Comparison of ENCODE assay signal across 27 mouse cellular contexts in the genomic region with DNA sequence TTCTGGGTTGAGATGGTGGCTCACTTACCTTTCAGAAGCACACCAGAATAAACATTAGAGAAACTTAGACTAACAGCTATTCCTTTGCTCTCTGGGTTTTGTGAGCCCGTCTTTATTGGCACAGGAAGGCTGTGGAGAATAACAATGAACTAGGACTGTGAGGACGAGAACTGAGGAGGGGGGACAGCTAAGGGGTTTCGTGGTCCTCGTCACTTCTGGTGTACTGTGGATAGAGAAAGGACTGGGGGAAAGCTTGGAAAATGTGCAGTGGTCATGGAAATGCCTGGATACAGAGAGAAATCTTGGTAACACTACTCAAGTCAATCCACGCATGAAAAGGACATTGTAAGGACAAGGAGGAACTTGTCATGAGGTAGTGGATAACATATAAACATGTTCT. TPM values are rescaled to one million over a fixed set of nuclear protein-coding genes. Genes with fewer than 3 reads are reported as not detected.
A peak's percentile ranks its signal among the peaks of the same experiment; 100 is the strongest.
DNase-seq lines count a peak whose midpoint lies in the region; ATAC-seq and TF ChIP-seq lines count a peak whose summit lies in the region.
"Had no signal": no experiment of that assay in that cellular context is flagged by ENCODE, and none has a peak within 500 bp of the region (broad histone marks: within the 10 kb centered on the region; RNA-seq: fewer than 3 reads in every experiment).

No protein-coding gene starts in this region.

- H3K36me3 ChIP-seq in forebrain, postnatal 0 days (ENCODE audit: insufficient read depth) = no peaks in the 10 kb centered on the region
- no peaks in the 10 kb centered on the region for H3K36me3 ChIP-seq in forebrain, embryonic 15.5 days
- no peaks in the 10 kb centered on the region for H3K36me3 ChIP-seq in liver, embryonic 12.5 days
- H3K36me3 ChIP-seq in liver, embryonic 11.5 days (ENCODE audit: control insufficient read depth, insufficient read depth, low read length) = no peaks in the 10 kb centered on the region
- no peaks in the 10 kb centered on the region for H3K36me3 ChIP-seq in midbrain, postnatal 0 days (ENCODE audit: insufficient read depth, low read length)
- no peaks in the 10 kb centered on the region for H3K36me3 ChIP-seq in midbrain, embryonic 15.5 days (replicated peaks)
- H3K36me3 ChIP-seq: G1E had no signal

- WGBS in forebrain, postnatal 0 days = 52% methylated on average over 5 of the region's 5 CpGs
- WGBS in forebrain, embryonic 15.5 days = 55% methylated on average over 5 of the region's 5 CpGs
- 71% methylated on average over 5 of the region's 5 CpGs for WGBS in liver, embryonic 12.5 days (ENCODE audit: insufficient replicate concordance)
- 82% methylated on average over 5 of the region's 5 CpGs for WGBS in liver, embryonic 11.5 days
- WGBS in midbrain, postnatal 0 days = 63% methylated on average over 5 of the region's 5 CpGs
- WGBS in midbrain, embryonic 15.5 days = 65% methylated on average over 5 of the region's 5 CpGs

- H3K9me3 ChIP-seq in forebrain, postnatal 0 days (ENCODE audit: low read length) = no peaks in the 10 kb centered on the region
- H3K9me3 ChIP-seq in forebrain, embryonic 15.5 days = no peaks in the 10 kb centered on the region
- no peaks in the 10 kb centered on the region for H3K9me3 ChIP-seq in liver, embryonic 12.5 days (replicated peaks)
- no peaks in the 10 kb centered on the region for H3K9me3 ChIP-seq in liver, embryonic 11.5 days (ENCODE audit: control insufficient read depth, low read length)
- H3K9me3 ChIP-seq in midbrain, postnatal 0 days (ENCODE audit: low read length) = no peaks in the 10 kb centered on the region
- H3K9me3 ChIP-seq in midbrain, embryonic 15.5 days = no peaks in the 10 kb centered on the region
- H3K9me3 ChIP-seq: embryonic facial prominence, embryonic 10.5 days; embryonic facial prominence, embryonic 12.5 days; forebrain, embryonic 10.5 days; forebrain, embryonic 12.5 days; G1E had no signal

- TF ChIP-seq CTCF in forebrain, postnatal 0 days (IDR thresholded peaks at IDR 0.05; ENCODE audit: low read depth) = no peak
- no peak for TF ChIP-seq CTCF in midbrain, postnatal 0 days (IDR thresholded peaks at IDR 0.05)
- no peak for TF ChIP-seq CTCF in embryonic fibroblast, embryonic 13.5 days (IDR thresholded peaks at IDR 0.05; ENCODE audit: borderline replicate concordance, insufficient read depth, low read length)

- no peak overlapping the region for H3K9ac ChIP-seq in forebrain, postnatal 0 days
- H3K9ac ChIP-seq in forebrain, embryonic 15.5 days (replicated peaks) = no peak overlapping the region
- no peak overlapping the region for H3K9ac ChIP-seq in liver, embryonic 12.5 days
- H3K9ac ChIP-seq in liver, embryonic 11.5 days (ENCODE audit: low read depth, low read length) = no peak overlapping the region
- H3K9ac ChIP-seq in midbrain, postnatal 0 days (replicated peaks; ENCODE audit: low read length, poor library complexity, severe bottlenecking) = no peak overlapping the region
- H3K9ac ChIP-seq in midbrain, embryonic 15.5 days = no peak overlapping the region
- H3K9ac ChIP-seq: embryonic facial prominence, embryonic 12.5 days; forebrain, embryonic 12.5 days had no signal

- no peak overlapping the region for H3K4me3 ChIP-seq in forebrain, postnatal 0 days (ENCODE audit: low read depth, low read length)
- H3K4me3 ChIP-seq in forebrain, embryonic 15.5 days = no peak overlapping the region
- H3K4me3 ChIP-seq in liver, embryonic 12.5 days = no peak overlapping the region
- no peak overlapping the region for H3K4me3 ChIP-seq in liver, embryonic 11.5 days (ENCODE audit: low read depth, low read length)
- H3K4me3 ChIP-seq in midbrain, postnatal 0 days (ENCODE audit: low read depth, low read length) = no peak overlapping the region
- H3K4me3 ChIP-seq in midbrain, embryonic 15.5 days = no peak overlapping the region
- no peak overlapping the region for H3K4me3 ChIP-seq in embryonic fibroblast, embryonic 13.5 days (ENCODE audit: insufficient read depth, low read length)
- H3K4me3 ChIP-seq: embryonic facial prominence, embryonic 10.5 days; embryonic facial prominence, embryonic 12.5 days; erythroblast, embryonic 14.5 days; forebrain, embryonic 10.5 days; forebrain, embryonic 12.5 days had no signal

- no peaks in the 10 kb centered on the region for H3K27me3 ChIP-seq in forebrain, postnatal 0 days (ENCODE audit: insufficient read depth, low read length)
- H3K27me3 ChIP-seq in forebrain, embryonic 15.5 days = no peaks in the 10 kb centered on the region
- no peaks in the 10 kb centered on the region for H3K27me3 ChIP-seq in liver, embryonic 12.5 days (replicated peaks)
- H3K27me3 ChIP-seq in liver, embryonic 11.5 days (replicated peaks; ENCODE audit: control insufficient read depth, insufficient read depth, low read length) = no peaks in the 10 kb centered on the region
- no peaks in the 10 kb centered on the region for H3K27me3 ChIP-seq in midbrain, postnatal 0 days (ENCODE audit: insufficient read depth, low read length)
- no peaks in the 10 kb centered on the region for H3K27me3 ChIP-seq in midbrain, embryonic 15.5 days (replicated peaks)
- H3K27me3 ChIP-seq: CH12.LX; embryonic facial prominence, embryonic 12.5 days; forebrain, embryonic 12.5 days; Patski had no signal

- H3K4me2 ChIP-seq in forebrain, postnatal 0 days (ENCODE audit: low read depth) = no peak overlapping the region
- H3K4me2 ChIP-seq in forebrain, embryonic 15.5 days (replicated peaks) = no peak overlapping the region
- no peak overlapping the region for H3K4me2 ChIP-seq in liver, embryonic 12.5 days
- H3K4me2 ChIP-seq in liver, embryonic 11.5 days = no peak overlapping the region
- H3K4me2 ChIP-seq in midbrain, postnatal 0 days (ENCODE audit: low read depth, low read length, poor library complexity, severe bottlenecking) = no peak overlapping the region
- no peak overlapping the region for H3K4me2 ChIP-seq in midbrain, embryonic 15.5 days
- H3K4me2 ChIP-seq: embryonic facial prominence, embryonic 12.5 days; forebrain, embryonic 12.5 days had no signal

- H3K4me1 ChIP-seq in forebrain, postnatal 0 days (ENCODE audit: insufficient read depth) = no peaks in the 10 kb centered on the region
- 0 out of 2 replicates have a peak, but pooled peaks cover 2% of the 10 kb centered on the region for H3K4me1 ChIP-seq in forebrain, embryonic 15.5 days
- peaks cover 53% of the 10 kb centered on the region for H3K4me1 ChIP-seq in liver, embryonic 12.5 days
- H3K4me1 ChIP-seq in liver, embryonic 11.5 days (replicated peaks; ENCODE audit: control insufficient read depth, insufficient read depth, low read length) = peaks cover 6% of the 10 kb centered on the region; the same call in 1 of the 2 replicates
- H3K4me1 ChIP-seq in midbrain, postnatal 0 days (ENCODE audit: insufficient read depth, low read length) = no peaks in the 10 kb centered on the region
- H3K4me1 ChIP-seq in midbrain, embryonic 15.5 days = no peaks in the 10 kb centered on the region
- H3K4me1 ChIP-seq in embryonic fibroblast, embryonic 13.5 days (ENCODE audit: control insufficient read depth, insufficient read depth, low read length) = peaks cover 11% of the 10 kb centered on the region
- H3K4me1 ChIP-seq: embryonic facial prominence, embryonic 10.5 days; embryonic facial prominence, embryonic 12.5 days; forebrain, embryonic 10.5 days; forebrain, embryonic 12.5 days had no signal

- no peak for DNase-seq in forebrain, postnatal 0 days
- DNase-seq in liver, embryonic 11.5 days (ENCODE audit: low spot score) = no peak
- DNase-seq in midbrain, postnatal 0 days (ENCODE audit: low spot score) = peak; percentile 34
- DNase-seq: adrenal gland, adult 8-10 months; adrenal gland, postnatal 14 days; adrenal gland, postnatal 36 days; B cell, adult 2 months; cerebellum, adult 11-12 months; cerebellum, adult 2 months; cerebellum, adult 9-10 months; cerebellum, postnatal 10 days; cerebellum, postnatal 25 days had no signal

- H3K27ac ChIP-seq in forebrain, postnatal 0 days (ENCODE audit: low read depth, low read length) = no peak overlapping the region
- no peak overlapping the region for H3K27ac ChIP-seq in forebrain, embryonic 15.5 days (replicated peaks)
- H3K27ac ChIP-seq in liver, embryonic 12.5 days = 0 out of 2 replicates have a peak overlapping the region, but pooled peaks have one; percentile 32
- no peak overlapping the region for H3K27ac ChIP-seq in liver, embryonic 11.5 days (ENCODE audit: low read depth, low read length)
- H3K27ac ChIP-seq in midbrain, postnatal 0 days (ENCODE audit: low read depth, low read length) = no peak overlapping the region
- H3K27ac ChIP-seq in midbrain, embryonic 15.5 days = no peak overlapping the region
- H3K27ac ChIP-seq in embryonic fibroblast, embryonic 13.5 days (ENCODE audit: insufficient read depth, low read length) = peak overlapping the region; percentile 20; the same call in 1 of the 2 replicates
- H3K27ac ChIP-seq: embryonic facial prominence, embryonic 10.5 days; embryonic facial prominence, embryonic 12.5 days; forebrain, embryonic 10.5 days; forebrain, embryonic 12.5 days had no signal

- TF ChIP-seq POLR2A in embryonic fibroblast, embryonic 13.5 days (IDR thresholded peaks at IDR 0.05; ENCODE audit: low read depth, low read length) = no peak

- ATAC-seq in forebrain, postnatal 0 days = peak; percentile 51; the same call in 1 of the 2 replicates
- ATAC-seq in forebrain, embryonic 15.5 days (replicated peaks) = no peak
- ATAC-seq in liver, embryonic 12.5 days = no peak
- ATAC-seq in liver, embryonic 11.5 days (replicated peaks; ENCODE audit: low FRiP score) = no peak
- no peak for ATAC-seq in midbrain, postnatal 0 days (ENCODE audit: low FRiP score)
- ATAC-seq in midbrain, embryonic 15.5 days (replicated peaks) = no peak
- ATAC-seq: activated CD4-positive, CD25-positive, alpha-beta regulatory T cell, adult 4 months; CD4-positive, CD25-positive, alpha-beta regulatory T cell, adult 4 months; forebrain, embryonic 14.5 days; Patski had no signal

RNA-seq across cellular contexts. Expression of gene Luzp1, which starts 52.3 kb away (rescaled TPM):
- total RNA-seq in forebrain, postnatal 0 days (2014; rRNA removed) = 11.6 and 20.8 TPM in 2 replicates
- 34.8 and 50.0 TPM in 2 replicates for polyA plus RNA-seq in forebrain, postnatal 0 days (2015; fragmentation: Nextera tagmentation; extraction: Ambion mirVana)
- 62.1 and 69.8 TPM in 2 replicates for polyA plus RNA-seq in forebrain, embryonic 15.5 days (2015; fragmentation: Nextera tagmentation; extraction: Ambion mirVana)
- polyA plus RNA-seq in liver, embryonic 12.5 days (2016; fragmentation: Nextera tagmentation; extraction: Ambion mirVana) = 25.6 and 25.7 TPM in 2 replicates
- 44.7 TPM in 2 replicates for polyA plus RNA-seq in liver, embryonic 11.5 days (2014; fragmentation: Nextera tagmentation; extraction: Ambion mirVana)
- total RNA-seq in midbrain, postnatal 0 days (2014; rRNA removed) = 15.2 and 17.0 TPM in 2 replicates
- 50.6 and 58.0 TPM in 2 replicates for polyA plus RNA-seq in midbrain, postnatal 0 days (2015; fragmentation: Nextera tagmentation; extraction: Ambion mirVana)
- polyA plus RNA-seq in midbrain, embryonic 15.5 days (2015; fragmentation: Nextera tagmentation; extraction: Ambion mirVana) = 52.0 and 57.7 TPM in 2 replicates
- 58.5 and 59.4 TPM in 2 replicates for polyA plus RNA-seq in embryonic fibroblast, embryonic 13.5 days (2011; ENCODE audit: insufficient read length, low read depth, missing spikeins)
- polyA plus RNA-seq: G1E had no signal

RNA-seq across cellular contexts. Expression of gene 6030445D17Rik, which starts 59.8 kb away (rescaled TPM):
- 0.23 and 0.29 TPM in 2 replicates for total RNA-seq in forebrain, postnatal 0 days (2014; rRNA removed)
- 0.10 and 0.23 TPM in 2 replicates for polyA plus RNA-seq in forebrain, postnatal 0 days (2015; fragmentation: Nextera tagmentation; extraction: Ambion mirVana)
- polyA plus RNA-seq in forebrain, embryonic 15.5 days (2015; fragmentation: Nextera tagmentation; extraction: Ambion mirVana) = 0.10 and 0.57 TPM in 2 replicates
- polyA plus RNA-seq in liver, embryonic 12.5 days (2016; fragmentation: Nextera tagmentation; extraction: Ambion mirVana) = 0.10 TPM in 1 of 2 replicates, not detected in the other
- polyA plus RNA-seq in liver, embryonic 11.5 days (2014; fragmentation: Nextera tagmentation; extraction: Ambion mirVana) = not detected in 2 replicates
- total RNA-seq in midbrain, postnatal 0 days (2014; rRNA removed) = 0.19 and 0.27 TPM in 2 replicates
- polyA plus RNA-seq in midbrain, postnatal 0 days (2015; fragmentation: Nextera tagmentation; extraction: Ambion mirVana) = 0.22 and 0.40 TPM in 2 replicates
- 0.15 and 0.19 TPM in 2 replicates for polyA plus RNA-seq in midbrain, embryonic 15.5 days (2015; fragmentation: Nextera tagmentation; extraction: Ambion mirVana)
- not detected in 2 replicates for polyA plus RNA-seq in embryonic fibroblast, embryonic 13.5 days (2011; ENCODE audit: insufficient read length, low read depth, missing spikeins)
- total RNA-seq: CH12.LX, G1E had no signal
- polyA plus RNA-seq: activated CD4-positive, CD25-positive, alpha-beta regulatory T cell, adult 4 months; CD4-positive, CD25-positive, alpha-beta regulatory T cell, adult 4 months; erythroblast, embryonic 14.5 days; forebrain, embryonic 12.5 days; forebrain, embryonic 14.5 days; G1E had no signal

Comparison
In these comparisons a context has a peak if more than half of its experiments do, and no peak if none do; other contexts are left out.
1. H3K27ac ChIP-seq: peak in liver, embryonic 12.5 days (single experiment) and embryonic fibroblast, embryonic 13.5 days (single experiment); none in forebrain, postnatal 0 days (single experiment), forebrain, embryonic 15.5 days (single experiment), liver, embryonic 11.5 days (single experiment), midbrain, postnatal 0 days (single experiment) and midbrain, embryonic 15.5 days (single experiment).